Mouse (Mus musculus): ENCODE measurements around the gene Gnb5.

The Gnb5 gene

DNA sequence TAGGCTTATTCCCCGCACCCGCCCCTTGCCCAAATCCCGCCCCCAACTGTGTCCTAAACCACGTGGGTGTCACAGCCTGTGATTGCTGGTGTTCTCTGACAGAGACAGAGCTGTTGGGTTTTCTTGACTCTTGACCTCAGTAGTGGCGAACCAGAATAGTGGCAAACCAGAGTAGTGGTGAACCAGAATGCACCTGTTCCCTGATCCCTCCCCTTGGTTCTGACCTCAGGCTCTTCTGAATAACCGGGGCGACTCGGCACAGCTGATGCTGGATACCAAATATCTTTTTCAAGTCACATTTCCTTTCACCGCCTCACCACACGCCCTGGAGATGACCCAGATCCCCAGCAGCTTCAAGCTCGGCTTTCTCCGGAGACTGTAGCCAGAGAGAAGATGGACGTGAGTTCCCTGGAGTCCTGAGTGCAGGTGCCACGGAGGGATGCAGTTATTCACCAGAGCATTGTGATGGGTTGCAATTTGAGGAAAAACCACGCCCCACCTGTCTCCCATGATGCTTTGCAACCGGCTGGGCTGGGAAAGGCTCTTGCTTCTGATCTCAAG lies 2.3 kb upstream of the Gnb5 start:
- in situ Hi-C loops (cut with MboI, MseI) = no loop called here

DNA sequence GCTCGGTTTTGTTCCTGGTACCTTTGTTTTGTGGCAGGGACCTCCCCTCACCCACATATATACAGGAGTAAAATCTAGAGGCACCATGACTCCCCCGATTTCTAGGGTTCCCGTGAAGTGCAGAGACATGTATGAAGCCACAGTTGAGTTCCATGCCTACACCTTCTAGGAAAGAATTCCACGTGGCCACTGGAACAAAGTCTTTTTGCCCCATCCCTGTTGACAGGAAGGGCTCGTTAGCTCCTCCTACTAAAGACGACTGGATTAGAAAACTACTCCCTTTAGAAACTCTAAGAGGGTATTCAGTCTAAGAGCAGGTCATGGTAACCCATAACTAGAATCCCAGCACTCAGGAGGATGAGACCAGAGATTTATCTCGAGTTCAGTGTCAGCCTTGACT lies 1.8 kb upstream of the Gnb5 start:
- in situ Hi-C loops (cut with MboI, MseI) = no loop called here

DNA sequence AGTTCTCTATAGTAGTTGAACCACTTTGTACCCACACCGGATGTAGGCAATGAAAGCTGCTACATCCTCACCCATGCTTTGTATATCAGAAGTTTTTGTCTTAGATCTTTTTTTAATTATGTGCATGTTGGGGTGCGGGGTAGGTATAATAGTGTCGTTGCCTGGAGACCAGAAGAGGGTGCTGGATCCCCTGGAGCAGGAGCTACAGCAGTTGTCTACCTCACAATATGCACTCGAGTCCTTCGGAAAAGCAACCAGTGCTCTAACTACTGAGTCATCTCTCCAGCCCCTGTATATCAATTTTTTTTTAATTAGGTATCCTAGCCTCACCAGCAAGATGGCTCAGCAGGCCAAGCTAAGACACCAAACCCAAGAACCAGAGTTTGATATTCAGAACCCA lies 927 bp downstream of the Gnb5 start:
- in situ Hi-C loops (cut with MboI, MseI) = no loop called here

DNA sequence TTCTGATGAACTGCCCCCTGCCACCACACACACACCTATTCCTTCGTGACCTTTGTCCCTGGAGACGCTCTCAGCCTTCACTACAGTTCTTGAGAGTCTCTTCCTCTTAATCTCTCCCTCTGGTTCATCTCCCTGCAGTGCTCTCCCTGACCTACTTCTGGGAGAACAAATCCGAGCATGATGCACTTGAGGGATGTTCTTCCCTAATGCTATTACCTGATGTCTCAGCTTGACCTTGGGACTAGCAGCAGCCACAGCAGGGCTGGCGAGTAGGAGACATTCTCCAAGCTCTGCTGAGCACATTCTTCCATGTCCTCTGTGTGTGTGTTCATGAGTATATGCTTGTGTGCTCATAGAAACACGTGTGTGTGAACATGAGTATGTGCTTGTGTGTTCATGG lies 2.5 kb downstream of the Gnb5 start:
- in situ Hi-C loops (cut with MboI, MseI) = no loop called here

DNA sequence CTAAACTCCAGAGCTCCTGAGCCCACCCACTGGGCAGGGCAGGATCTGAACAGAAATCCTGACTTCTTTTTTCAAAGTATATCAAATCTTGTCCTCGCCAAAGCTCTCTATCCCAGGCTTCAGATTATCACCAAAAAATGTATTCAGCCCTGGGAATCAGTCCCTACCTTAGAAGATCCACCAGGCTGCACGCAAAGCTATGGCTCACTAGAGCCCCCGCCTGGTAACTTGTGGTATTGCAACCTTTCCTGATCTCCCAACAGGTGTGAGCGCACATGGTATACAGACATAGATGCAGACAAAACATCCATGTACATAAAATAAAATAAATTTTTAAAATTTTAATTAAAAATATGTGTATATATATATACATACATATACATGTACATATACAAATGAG lies 5.9 kb downstream of the Gnb5 start:
- in situ Hi-C loops (cut with MboI, MseI) = no loop called here

DNA sequence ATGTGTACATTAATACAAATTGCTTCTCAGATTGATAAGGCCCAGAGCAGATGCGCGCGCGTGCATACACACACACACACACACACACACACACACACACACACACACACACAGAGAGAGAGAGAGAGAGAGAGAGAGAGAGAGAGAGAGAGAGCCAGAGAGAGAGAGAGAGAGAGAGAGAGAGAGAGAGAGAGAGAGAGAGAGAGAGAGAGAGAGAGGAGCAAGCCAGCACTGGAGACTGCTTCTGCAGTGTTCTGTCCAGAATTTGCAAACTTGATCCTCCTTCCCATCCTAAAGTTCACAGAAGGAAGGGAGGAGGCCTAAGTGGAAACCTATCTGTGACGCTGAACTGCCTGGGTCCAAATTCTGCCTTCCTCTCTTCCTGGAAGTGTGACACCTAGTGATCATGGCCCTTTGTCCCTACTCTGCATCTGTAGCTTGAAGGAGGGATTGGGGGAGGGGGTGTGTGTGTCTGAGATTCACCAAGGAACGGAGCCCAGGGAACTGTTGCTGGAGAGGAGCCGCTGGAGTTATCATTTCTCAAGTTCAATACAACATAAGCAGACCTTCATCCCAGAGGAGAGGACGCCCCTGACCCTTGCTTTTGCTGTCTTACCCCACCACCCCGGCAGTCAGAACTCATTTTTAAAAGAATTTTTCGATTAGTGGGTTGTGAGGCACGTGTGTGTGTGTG lies 7.2 kb downstream of the Gnb5 start:
- in situ Hi-C loops (cut with MboI, MseI) = no loop called here

DNA sequence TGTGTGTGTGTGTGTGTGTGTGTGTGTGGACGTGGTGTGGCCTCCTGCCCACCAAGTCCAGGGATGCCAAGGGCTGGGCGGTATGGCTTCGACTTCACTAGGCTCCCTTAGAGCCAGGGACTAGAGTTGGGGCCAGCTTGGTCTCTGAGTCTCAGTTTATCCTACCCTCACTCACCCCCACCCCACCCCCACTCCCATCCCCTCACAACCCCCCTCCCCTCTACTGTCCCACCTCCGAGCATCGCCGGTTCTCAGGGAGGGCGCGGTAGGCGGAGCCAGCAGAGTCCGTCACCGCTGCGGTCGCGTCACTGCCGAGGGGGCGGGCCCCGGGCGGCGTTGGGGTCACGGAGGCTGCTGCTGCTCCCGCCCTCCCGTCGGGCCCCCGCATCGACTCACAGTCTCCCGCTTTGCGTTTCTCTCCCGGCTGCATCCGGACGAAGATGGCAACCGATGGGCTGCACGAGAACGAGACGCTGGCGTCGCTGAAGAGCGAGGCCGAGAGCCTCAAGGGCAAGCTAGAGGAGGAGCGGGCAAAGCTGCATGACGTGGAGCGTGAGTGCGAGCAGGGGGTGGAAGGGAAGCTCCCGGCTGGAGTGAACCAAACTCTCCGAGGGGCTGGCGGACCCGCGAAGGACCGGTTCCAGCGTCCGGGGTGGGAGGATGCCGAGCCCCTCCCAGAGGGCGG lies 7.9 kb downstream of the Gnb5 start:
- in situ Hi-C loops (cut with MboI, MseI) = no loop called here

DNA sequence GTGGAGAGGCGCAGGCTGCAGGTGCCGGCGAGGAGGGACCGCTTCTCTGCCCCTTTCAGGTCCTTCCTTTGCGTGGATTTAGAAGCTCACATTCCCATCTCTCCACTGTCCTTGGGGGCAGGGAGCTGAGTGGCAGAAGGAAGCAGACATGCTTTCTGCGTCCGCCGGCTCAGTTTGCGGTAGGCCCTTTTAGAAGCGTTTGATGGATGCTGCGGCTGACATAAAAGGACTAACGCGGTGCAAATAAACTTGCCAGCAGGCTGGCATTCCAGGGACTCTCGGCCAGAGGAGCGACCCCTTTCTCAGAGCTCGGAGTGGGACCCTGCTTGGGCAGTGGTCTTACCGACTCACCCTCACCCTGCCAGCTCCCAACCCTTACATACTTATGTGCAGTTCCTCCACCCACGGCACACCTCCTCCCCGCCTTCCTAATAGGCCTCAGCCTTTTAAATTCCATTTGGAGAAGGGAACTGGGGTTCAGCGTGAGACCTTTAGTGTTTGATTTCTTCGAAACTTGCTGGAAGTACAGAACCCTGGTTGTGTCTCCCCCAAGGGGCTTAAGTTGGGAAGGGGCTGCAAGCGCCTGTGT lies 8.5 kb downstream of the Gnb5 start:
- in situ Hi-C loops (cut with MboI, MseI) = loop anchor here in 1 of 2 experiments (5.0 kb wide), 1 partner anchor 128 kb away; the partner anchor contains the start of gene Leo1

DNA sequence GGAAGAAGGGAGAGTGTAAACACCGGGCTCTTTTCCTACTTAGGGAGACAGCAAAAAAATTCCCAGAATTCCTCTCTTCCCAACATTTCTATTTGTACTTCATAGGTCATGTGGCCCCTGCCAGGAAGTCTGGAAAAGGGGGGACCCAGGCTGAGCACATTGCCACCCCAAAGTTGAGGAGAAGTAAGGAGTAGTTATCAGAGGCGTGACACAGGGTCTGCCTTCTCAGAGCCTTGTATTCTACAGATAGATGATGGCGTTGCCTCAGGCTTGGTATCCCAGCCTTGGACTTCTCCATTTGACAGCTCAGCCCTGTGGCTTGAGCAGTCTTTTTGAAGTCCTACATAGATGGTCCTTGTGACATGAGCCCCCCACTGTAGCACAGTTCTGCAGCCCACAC lies 9.2 kb downstream of the Gnb5 start:
- in situ Hi-C loops (cut with MboI, MseI) = loop anchor here in 1 of 2 experiments (5.0 kb wide), 1 partner anchor 127 kb away; the partner anchor contains the start of gene Leo1

DNA sequence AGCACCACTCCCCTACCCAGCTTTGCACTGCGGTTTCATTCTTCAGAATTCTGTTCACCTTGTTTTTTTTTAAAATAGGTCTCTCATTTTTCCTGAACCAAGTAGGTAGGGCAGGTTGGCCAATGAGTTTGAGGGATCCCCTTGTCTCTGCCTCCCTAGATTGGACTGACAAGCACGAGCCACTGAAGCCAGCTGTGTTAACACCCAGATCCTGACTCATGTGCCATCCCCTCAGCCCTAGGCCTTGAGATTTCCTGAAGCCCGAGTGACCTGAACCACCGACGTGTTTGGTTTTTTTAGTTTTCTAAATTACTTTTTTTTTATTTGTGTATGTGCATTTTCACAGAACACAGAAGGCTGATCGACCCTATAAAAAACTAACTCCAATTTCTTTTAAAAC lies 10.7 kb downstream of the Gnb5 start:
- in situ Hi-C loops (cut with MboI, MseI) = loop anchor here in 1 of 2 experiments (5.0 kb wide), 1 partner anchor 126 kb away; the partner anchor contains the start of gene Leo1

DNA sequence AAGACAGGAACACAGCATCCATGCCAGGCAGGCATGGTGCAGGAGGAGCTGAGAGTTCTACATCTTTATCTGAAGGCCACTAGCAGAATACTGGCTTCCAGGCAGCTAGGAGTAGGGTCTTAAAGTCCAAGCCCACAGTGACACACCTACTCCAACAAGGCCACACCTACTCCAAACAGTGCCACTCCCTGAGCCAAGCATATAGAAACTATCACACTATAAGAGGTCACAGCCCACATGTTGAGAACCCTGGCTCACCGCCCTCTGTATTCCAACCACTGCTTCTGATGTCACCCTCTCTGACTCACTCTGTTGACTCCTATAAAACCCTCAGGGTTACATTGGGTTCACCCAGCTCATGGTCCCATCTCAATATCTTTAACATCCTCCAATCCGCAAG lies 12.1 kb downstream of the Gnb5 start:
- in situ Hi-C loops (cut with MboI, MseI) = loop anchor here in 1 of 2 experiments (5.0 kb wide), 1 partner anchor 124 kb away; the partner anchor contains the start of gene Leo1

DNA sequence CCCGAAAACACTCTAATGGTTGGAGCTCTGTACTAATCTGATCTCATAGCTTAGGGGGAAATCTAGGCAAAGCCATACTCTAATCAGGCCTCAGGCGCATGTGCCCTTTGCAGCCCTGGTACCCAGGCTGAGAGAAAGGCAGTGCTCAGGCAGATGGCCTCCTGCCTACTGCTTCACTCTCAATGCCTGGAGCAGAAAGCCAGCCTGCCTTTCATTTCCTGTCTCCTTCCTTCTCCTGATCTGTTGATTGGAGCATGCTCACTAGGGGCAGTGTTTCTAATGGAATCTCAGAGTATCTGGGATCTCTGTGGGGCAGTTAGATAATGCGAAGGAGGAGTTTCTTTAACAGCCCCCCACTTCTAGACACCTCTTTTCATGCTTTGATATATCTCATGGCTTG lies 13.3 kb downstream of the Gnb5 start:
- in situ Hi-C loops (cut with MboI, MseI) = loop anchor here in 1 of 2 experiments (5.0 kb wide), 1 partner anchor 123 kb away; the partner anchor contains the start of gene Leo1

DNA sequence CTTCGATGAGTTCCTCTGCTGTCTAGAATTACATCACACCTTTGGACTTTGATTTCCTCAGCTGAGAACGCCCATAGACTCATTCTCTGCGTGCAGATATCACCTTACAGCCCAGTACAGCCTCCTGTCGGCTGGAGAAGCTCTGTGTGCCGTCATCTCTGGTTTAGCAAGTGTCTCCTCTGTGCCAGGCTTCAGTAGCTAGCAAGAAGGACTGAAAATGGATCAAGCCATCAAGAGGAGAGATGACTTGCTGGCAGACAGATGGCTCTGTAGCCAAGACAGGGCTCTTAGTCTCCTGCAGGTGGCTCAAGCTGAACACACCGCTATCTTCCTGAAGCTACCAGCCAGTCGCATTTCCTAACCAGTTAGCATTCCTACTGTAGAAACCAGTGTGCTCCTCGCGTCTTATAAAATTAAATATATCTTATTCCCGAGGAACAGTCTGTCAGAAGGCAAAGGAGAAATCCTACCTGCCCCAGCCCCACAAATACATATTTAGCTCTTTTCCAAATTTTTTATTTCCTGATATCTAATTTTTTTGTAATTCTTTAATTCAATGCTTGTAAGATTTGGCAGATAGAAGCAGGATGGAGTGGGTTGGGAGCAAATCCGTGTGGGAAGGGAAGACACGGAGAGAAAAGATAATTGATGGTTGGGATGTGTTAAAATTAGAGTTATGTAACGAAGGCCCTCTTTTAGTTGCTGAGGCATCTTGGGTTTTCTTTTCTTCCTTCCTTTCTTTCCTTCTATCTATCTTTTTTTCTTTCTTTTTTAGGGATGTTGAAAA lies 16.2 kb downstream of the Gnb5 start:
- in situ Hi-C loops (cut with MboI, MseI) = no loop called here

DNA sequence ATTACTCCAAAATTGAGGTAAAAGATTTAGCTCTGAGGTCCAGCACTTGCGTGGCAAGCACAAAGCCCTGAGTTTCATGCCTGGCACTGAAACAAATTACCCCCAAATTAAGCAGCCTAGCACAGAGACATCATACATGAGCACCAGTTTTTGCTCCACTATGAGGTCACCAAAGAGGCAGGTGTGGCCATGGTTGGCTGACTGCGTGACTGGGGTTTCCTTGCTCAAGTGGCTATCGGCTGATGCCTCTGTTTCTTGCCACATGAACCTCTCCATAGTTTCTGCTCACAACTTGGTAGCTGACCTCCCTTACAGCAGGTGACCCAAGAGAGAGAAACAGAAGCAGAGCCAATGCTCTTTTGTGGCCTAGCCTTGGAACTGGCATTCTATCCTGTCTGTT lies 22.0 kb downstream of the Gnb5 start:
- in situ Hi-C loops (cut with MboI, MseI) = no loop called here

DNA sequence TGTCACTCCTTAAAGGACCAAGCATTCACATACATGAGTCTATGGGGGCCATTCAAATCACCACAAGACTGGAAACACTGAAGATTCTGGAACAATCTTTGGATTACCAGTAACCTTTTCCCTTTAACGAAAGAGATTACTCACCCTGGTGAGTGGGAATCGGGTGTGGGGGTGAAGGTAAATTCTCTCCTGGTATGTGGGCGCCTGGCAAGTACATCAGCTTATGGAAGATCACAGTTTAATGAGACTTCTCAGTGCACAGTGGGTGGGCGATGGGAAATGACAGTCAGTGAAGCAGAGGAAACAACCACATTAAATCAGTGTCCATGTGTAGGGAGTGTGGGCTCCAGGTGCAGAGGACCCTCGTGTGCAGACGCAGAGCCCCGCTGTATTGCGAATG lies 24.7 kb downstream of the Gnb5 start:
- in situ Hi-C loops (cut with MboI, MseI) = loop anchor here in 1 of 2 experiments (5.0 kb wide), 1 partner anchor 56 kb away; no protein-coding TSS in a partner anchor

DNA sequence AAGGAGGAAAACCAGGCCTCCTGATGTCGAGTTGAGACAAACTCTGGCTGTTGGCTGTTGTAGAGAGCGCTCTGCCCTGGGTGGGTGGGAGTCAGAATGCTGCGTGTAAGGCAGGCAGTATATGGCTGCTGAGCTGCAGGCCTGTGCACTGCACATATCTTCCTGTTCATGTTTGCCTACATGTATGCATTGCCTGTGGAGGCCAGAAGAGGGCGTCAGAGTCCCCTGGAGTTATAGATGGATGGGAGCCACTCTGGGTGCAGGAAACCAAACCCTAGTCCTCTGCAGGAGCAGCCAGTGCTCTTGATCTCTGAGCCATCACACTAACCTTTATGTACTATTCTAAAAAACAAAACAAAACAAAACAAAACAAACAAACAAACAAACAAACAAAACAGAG lies 28.4 kb downstream of the Gnb5 start:
- in situ Hi-C loops (cut with MboI, MseI) = loop anchor here in 1 of 2 experiments (5.0 kb wide), 1 partner anchor 53 kb away; no protein-coding TSS in a partner anchor

DNA sequence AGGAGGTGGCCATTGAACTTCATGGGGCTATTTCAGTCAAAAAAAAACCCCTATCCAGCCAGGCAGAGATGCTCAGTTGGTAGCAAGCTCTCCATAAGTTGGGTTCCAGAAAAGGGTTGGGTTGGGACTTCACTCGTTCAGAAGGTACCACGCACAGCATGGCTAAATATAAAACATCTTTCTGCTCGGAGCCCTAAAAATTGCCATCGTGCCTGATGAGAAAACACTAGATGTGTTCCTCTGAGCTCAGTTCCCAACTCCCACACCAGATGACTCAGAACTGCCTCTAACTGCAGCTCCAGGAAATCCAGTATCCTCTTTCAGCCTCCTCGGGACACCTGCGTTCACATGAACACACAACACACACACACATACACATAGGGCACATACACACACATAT lies 31.9 kb downstream of the Gnb5 start:
- in situ Hi-C loops (cut with MboI, MseI) = no loop called here

DNA sequence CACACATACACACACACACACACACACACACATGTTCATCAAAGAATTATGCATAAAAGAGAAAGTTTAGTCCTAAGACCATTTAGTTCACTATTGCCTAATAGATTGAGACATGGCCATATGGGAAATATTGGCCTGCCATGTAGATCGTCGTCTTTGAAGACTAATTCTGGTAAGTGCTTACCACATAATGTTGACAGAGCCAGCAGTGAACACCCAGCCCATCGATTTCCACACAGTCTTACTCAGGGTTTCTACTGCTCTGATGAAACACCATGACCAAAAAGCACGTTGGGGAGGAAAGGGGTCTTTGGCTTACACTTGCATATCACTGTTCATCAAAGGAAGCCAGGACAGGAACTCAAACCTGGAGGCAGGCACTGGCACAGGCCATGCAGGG lies 36.3 kb downstream of the Gnb5 start:
- in situ Hi-C loops (cut with MboI, MseI) = no loop called here

DNA sequence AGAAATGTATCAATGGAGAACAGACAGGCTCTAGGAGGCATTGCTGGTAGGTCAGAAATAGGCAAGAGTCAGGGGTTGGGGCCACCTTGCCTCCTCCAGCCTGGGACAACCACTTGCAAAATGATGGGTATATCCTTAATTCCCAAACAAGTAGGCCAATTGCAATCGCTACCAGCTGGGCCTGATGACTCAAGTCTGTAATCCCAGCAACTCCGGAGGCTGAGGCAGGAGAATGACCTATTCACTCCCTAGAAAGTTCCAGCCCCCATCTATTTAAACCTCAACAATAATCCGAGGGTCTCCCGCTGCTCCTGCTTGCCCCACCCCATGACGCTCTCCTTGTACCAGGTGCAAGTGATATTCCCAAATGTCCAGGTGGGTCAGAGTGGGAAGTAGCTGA lies 41.4 kb downstream of the Gnb5 start, which contains the start of gene Bcl2l10:
TSS of gene Bcl2l10 (plus strand) at position 301 of the 400 bp plus-strand sequence.
- in situ Hi-C loops (cut with MboI, MseI) = no loop called here

DNA sequence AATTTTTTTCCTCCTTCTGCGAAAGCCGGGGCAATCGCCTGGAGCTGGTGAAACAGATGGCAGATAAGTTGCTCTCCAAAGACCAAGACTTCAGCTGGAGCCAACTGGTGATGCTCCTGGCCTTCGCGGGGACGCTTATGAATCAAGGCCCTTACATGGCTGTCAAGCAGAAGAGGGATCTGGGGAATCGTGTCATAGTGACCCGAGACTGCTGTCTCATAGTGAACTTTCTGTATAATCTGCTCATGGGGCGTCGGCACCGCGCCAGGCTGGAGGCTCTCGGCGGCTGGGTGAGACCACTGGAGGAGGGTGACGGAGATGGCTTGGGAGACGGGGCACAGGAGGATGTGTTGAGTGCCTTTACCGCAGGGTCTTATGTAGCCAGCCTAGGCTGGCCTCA lies 42.0 kb downstream of the Gnb5 start:
- in situ Hi-C loops (cut with MboI, MseI) = no loop called here

DNA sequence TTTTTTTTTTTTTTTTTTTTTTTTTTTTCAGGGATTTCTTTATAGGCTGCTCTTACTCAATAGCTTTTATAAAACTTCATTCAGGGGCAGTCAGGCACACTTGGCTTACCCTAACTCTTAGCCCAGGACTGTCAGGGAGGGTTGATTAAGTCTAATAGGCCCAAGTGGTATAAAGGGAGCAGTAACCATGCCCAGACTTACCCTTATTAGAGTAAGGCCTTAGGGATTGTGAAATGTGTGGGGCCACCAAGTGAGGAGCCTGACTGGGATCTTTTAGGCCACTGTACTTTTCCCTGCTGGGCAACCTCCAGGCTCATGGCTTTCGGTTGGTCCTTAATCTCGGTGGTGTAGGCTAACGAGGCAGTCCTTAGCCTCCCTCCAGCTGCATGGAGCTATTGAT lies 42.6 kb downstream of the Gnb5 start:
- in situ Hi-C loops (cut with MboI, MseI) = no loop called here

Data from T-helper 17 cell (primary cell).